Mouse (Mus musculus) intestine, embryonic 15.5 days (tissue): ENCODE measurements around the gene Gpatch3. TPM values are rescaled to one million over a fixed set of nuclear protein-coding genes. Genes with fewer than 3 reads are reported as not detected.

ENCODE experiments used
- ATAC-seq: fragments of 200-750 bp; cut with Nextera tagmentation; 2 replicates; pipeline ENCODE4 v1.8.0; 2017; ENCODE audit warnings: moderate TSS enrichment, moderate library complexity
- H3K27ac ChIP-seq: fragments of 300-500 bp; sonication (generic); 2 replicates; pipeline ENCODE4 v1.5.1; 2015; ENCODE audit warnings: mild to moderate bottlenecking, inconsistent platforms
- H3K27me3 ChIP-seq: fragments of 300-500 bp; sonication (generic); replicated peaks from 2 replicates; pipeline ENCODE4 v1.6.1; 2015; ENCODE audit warnings: inconsistent platforms
- H3K36me3 ChIP-seq: fragments of 300-500 bp; sonication (generic); 2 replicates; pipeline ENCODE4 v1.6.1; 2015; ENCODE audit warnings: inconsistent platforms
- H3K4me1 ChIP-seq: fragments of 300-500 bp; sonication (generic); replicated peaks from 2 replicates; pipeline ENCODE4 v1.6.1; 2015; ENCODE audit warnings: inconsistent platforms
- H3K4me2 ChIP-seq: fragments of 300-500 bp; sonication (generic); replicated peaks from 2 replicates; pipeline ENCODE4 v1.6.1; 2015; ENCODE audit warnings: mild to moderate bottlenecking, inconsistent platforms
- H3K4me3 ChIP-seq: fragments of 300-500 bp; sonication (generic); replicated peaks from 2 replicates; pipeline ENCODE4 v1.5.1; 2015; ENCODE audit warnings: inconsistent platforms
- H3K9ac ChIP-seq: fragments of 300-500 bp; sonication (generic); 2 replicates; pipeline ENCODE4 v1.6.1; 2015; ENCODE audit warnings: inconsistent platforms
- H3K9me3 ChIP-seq: fragments of 300-500 bp; sonication (generic); 2 replicates; pipeline ENCODE4 v1.6.1; 2016; ENCODE audit warnings: inconsistent platforms
- WGBS: fragments of 180-500 bp; shearing (Covaris S2); methylation state at CpG from one replicate; pipeline ENCODE4 v1.1.7; 2015; 5-methylcytosine and 5-hydroxymethylcytosine counted together
- polyA plus RNA-seq: library from polyadenylated mRNA; unstranded; fragments of >200 nt; fragmentation: Nextera tagmentation; extraction: Ambion mirVana; gene quantifications from 2 replicates; pipeline ENCODE4 v1.2.1, GENCODE M21; 2015

The Gpatch3 gene
- polyA plus RNA-seq, 1 experiment from 2014 or later: 6.7 TPM

DNA sequence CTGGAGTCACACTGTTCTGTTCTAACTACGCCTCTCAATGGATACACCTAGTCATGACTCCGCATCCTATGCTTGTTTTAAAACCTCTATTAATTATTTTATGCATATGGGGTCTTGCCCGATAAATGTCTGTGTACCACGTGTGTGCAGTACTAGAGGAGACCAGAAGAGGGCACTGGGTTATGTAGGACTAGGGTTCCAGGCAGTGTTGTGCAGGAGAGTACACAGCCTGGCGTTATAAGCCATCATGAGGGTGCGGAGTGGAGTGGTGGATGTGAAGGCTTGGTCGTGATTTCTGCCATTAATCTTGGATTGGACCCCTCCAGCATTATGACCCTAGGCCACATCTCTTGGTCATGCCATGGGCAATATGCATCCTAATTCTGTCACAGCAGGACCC lies 37.9 kb downstream of the Gpatch3 start:
- H3K27ac ChIP-seq: no peak overlapping the region
- no peaks in the 10 kb centered on the region for H3K4me1 ChIP-seq
- no peak overlapping the region for H3K4me3 ChIP-seq
- peaks cover 29% of the 10 kb centered on the region for H3K36me3 ChIP-seq
- no peaks in the 10 kb centered on the region for H3K9me3 ChIP-seq
- no peak overlapping the region for H3K9ac ChIP-seq
- 95% methylated on average over 7 of the region's 7 CpGs for WGBS
- no peak for ATAC-seq
- no peaks in the 10 kb centered on the region for H3K27me3 ChIP-seq
- no peak overlapping the region for H3K4me2 ChIP-seq

GRCm38 (mm10) chr4:133613026-133613425 lies 38.5 kb downstream of the Gpatch3 start:
- Histone ChIP-seq H3K4me3 (no peak overlapping the region), H3K9me3 (no peaks in the 10 kb centered on the region), H3K27ac (no peak overlapping the region), H3K36me3 (peaks cover 29% of the 10 kb centered on the region), H3K27me3 (no peaks in the 10 kb centered on the region), H3K4me1 (no peaks in the 10 kb centered on the region), H3K9ac (no peak overlapping the region), H3K4me2 (no peak overlapping the region)
- ATAC-seq: no peak
- WGBS: 92% methylated on average over 8 of the region's 8 CpGs

- peaks cover 29% of the 10 kb centered on the region for H3K36me3 ChIP-seq
- no peaks in the 10 kb centered on the region for H3K4me1 ChIP-seq
- WGBS: 85% methylated on average over 4 of the region's 4 CpGs
- ATAC-seq: no peak
- no peak overlapping the region for H3K9ac ChIP-seq
- H3K4me3 ChIP-seq: no peak overlapping the region
- H3K9me3 ChIP-seq: no peaks in the 10 kb centered on the region
- H3K27me3 ChIP-seq: no peaks in the 10 kb centered on the region
- no peak overlapping the region for H3K27ac ChIP-seq
- no peak overlapping the region for H3K4me2 ChIP-seq
These were observed 39.3 kb downstream of the Gpatch3 start for GRCm38 (mm10) chr4:133613867-133614266.

GRCm38 (mm10) chr4:133614274-133614761 lies 39.8 kb downstream of the Gpatch3 start:
- Histone ChIP-seq H3K4me3 (no peak overlapping the region), H3K27ac (no peak overlapping the region), H3K27me3 (no peaks in the 10 kb centered on the region), H3K4me1 (no peaks in the 10 kb centered on the region), H3K4me2 (no peak overlapping the region), H3K9ac (no peak overlapping the region), H3K9me3 (no peaks in the 10 kb centered on the region), H3K36me3 (peaks cover 29% of the 10 kb centered on the region)
- ATAC-seq: no peak
- WGBS: 88% methylated on average over 8 of the region's 8 CpGs

DNA sequence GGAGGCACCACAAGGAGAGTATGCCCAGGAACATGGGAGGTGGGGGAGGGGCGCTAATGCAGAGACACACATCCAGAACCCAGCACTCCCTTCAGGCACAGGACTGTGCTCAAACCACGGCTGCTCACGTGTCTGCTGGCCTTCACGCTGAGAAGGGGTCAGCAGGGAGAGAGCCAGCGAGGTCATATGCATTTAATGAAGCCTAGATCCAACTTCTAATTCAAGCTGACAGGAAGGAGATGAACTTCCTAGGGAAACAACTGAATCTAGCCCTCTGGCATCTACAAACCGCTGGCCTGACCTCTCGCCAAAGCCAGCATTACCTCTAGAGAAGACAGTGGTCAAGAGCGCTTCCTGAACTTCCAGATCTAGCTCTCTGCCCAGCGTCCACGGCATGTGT lies 40.9 kb downstream of the Gpatch3 start:
- H3K4me1 ChIP-seq: no peaks in the 10 kb centered on the region
- no peak overlapping the region for H3K4me2 ChIP-seq
- H3K4me3 ChIP-seq: no peak overlapping the region
- H3K27me3 ChIP-seq: no peaks in the 10 kb centered on the region
- H3K27ac ChIP-seq: no peak overlapping the region
- no peak overlapping the region for H3K9ac ChIP-seq
- ATAC-seq: no peak
- WGBS: 85% methylated on average over 10 of the region's 10 CpGs
- H3K36me3 ChIP-seq: peaks cover 29% of the 10 kb centered on the region
- no peaks in the 10 kb centered on the region for H3K9me3 ChIP-seq

- Histone ChIP-seq H3K9me3 (no peaks in the 10 kb centered on the region), H3K4me3 (no peak overlapping the region), H3K27me3 (no peaks in the 10 kb centered on the region), H3K27ac (no peak overlapping the region), H3K4me2 (no peak overlapping the region), H3K4me1 (no peaks in the 10 kb centered on the region), H3K36me3 (peaks cover 15% of the 10 kb centered on the region), H3K9ac (no peak overlapping the region)
- ATAC-seq: 0 out of 2 replicates have a peak, but pooled peaks have one; percentile 14
- 92% methylated on average over 11 of the region's 11 CpGs for WGBS
These were observed 43.4 kb downstream of the Gpatch3 start for GRCm38 (mm10) chr4:133617936-133618335.

GRCm38 (mm10) chr4:133619473-133620136 lies 45.1 kb downstream of the Gpatch3 start:
- Histone ChIP-seq H3K36me3 (peaks cover 3% of the 10 kb centered on the region; the same call in 1 of the 2 replicates), H3K27ac (no peak overlapping the region), H3K4me2 (no peak overlapping the region), H3K4me3 (no peak overlapping the region), H3K4me1 (no peaks in the 10 kb centered on the region), H3K27me3 (no peaks in the 10 kb centered on the region), H3K9ac (no peak overlapping the region), H3K9me3 (no peaks in the 10 kb centered on the region)
- ATAC-seq: no peak
- 69% methylated on average over 4 of the region's 4 CpGs for WGBS

- 91% methylated on average over 8 of the region's 8 CpGs for WGBS
- no peak for ATAC-seq
- no peak overlapping the region for H3K4me2 ChIP-seq
- H3K36me3 ChIP-seq: 0 out of 2 replicates have a peak, but pooled peaks cover 3% of the 10 kb centered on the region
- H3K27ac ChIP-seq: no peak overlapping the region
- H3K4me3 ChIP-seq: no peak overlapping the region
- H3K9me3 ChIP-seq: no peaks in the 10 kb centered on the region
- no peaks in the 10 kb centered on the region for H3K27me3 ChIP-seq
- H3K4me1 ChIP-seq: no peaks in the 10 kb centered on the region
- no peak overlapping the region for H3K9ac ChIP-seq
These were observed 46.1 kb downstream of the Gpatch3 start for GRCm38 (mm10) chr4:133620668-133621067.

- no peaks in the 10 kb centered on the region for H3K27me3 ChIP-seq
- 0 out of 2 replicates have a peak, but pooled peaks cover 3% of the 10 kb centered on the region for H3K36me3 ChIP-seq
- no peak overlapping the region for H3K4me3 ChIP-seq
- no peak overlapping the region for H3K27ac ChIP-seq
- ATAC-seq: no peak
- H3K4me1 ChIP-seq: no peaks in the 10 kb centered on the region
- WGBS: 77% methylated on average over 11 of the region's 11 CpGs
- no peak overlapping the region for H3K4me2 ChIP-seq
- H3K9me3 ChIP-seq: no peaks in the 10 kb centered on the region
- no peak overlapping the region for H3K9ac ChIP-seq
These were observed 47.7 kb downstream of the Gpatch3 start for GRCm38 (mm10) chr4:133622161-133622695.

- Histone ChIP-seq H3K27ac (no peak overlapping the region), H3K4me2 (no peak overlapping the region), H3K36me3 (0 out of 2 replicates have a peak, but pooled peaks cover 3% of the 10 kb centered on the region), H3K4me1 (no peaks in the 10 kb centered on the region), H3K9ac (no peak overlapping the region), H3K27me3 (no peaks in the 10 kb centered on the region), H3K9me3 (no peaks in the 10 kb centered on the region), H3K4me3 (no peak overlapping the region)
- ATAC-seq: no peak
- WGBS: 88% methylated on average over 7 of the region's 7 CpGs
These were observed 50.3 kb downstream of the Gpatch3 start for GRCm38 (mm10) chr4:133624830-133625229.

DNA sequence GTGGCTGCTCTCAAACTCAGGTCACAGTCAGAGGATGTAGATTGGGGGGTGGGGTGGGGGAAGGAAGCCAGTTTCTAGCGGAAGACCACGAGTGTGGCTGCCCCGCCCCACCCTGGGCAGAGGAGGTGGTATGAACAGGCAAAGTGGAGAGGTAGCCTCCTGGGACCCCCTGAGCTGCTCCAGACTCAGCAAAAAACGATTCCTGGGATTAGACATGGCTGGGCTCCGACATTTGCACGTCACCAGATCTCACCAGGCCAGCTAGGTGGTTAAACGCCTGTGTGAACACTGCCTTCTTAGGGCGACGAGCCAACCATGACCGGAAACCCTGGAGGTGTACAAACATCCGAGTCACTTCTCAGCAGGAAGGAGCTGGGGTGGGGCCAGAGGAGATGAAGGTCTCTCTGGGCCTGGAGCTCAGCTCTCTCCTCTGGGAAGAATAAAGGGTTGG lies 51.1 kb downstream of the Gpatch3 start:
- ATAC-seq: 0 out of 2 replicates have a peak, but pooled peaks have one; percentile 23
- H3K27ac ChIP-seq: 0 out of 2 replicates have a peak overlapping the region, but pooled peaks have one; percentile 3
- H3K4me2 ChIP-seq: no peak overlapping the region
- no peak overlapping the region for H3K4me3 ChIP-seq
- no peaks in the 10 kb centered on the region for H3K27me3 ChIP-seq
- H3K4me1 ChIP-seq: no peaks in the 10 kb centered on the region
- H3K9ac ChIP-seq: no peak overlapping the region
- 0 out of 2 replicates have a peak, but pooled peaks cover 3% of the 10 kb centered on the region for H3K36me3 ChIP-seq
- 73% methylated on average over 11 of the region's 11 CpGs for WGBS
- H3K9me3 ChIP-seq: no peaks in the 10 kb centered on the region

GRCm38 (mm10) chr4:133626221-133626620 lies 51.7 kb downstream of the Gpatch3 start:
- no peak overlapping the region for H3K4me2 ChIP-seq
- H3K4me1 ChIP-seq: no peaks in the 10 kb centered on the region; the same call in 1 of the 2 replicates
- 74% methylated on average over 5 of the region's 5 CpGs for WGBS
- H3K27me3 ChIP-seq: no peaks in the 10 kb centered on the region
- ATAC-seq: no peak
- no peak overlapping the region for H3K9ac ChIP-seq
- H3K9me3 ChIP-seq: no peaks in the 10 kb centered on the region
- H3K27ac ChIP-seq: 0 out of 2 replicates have a peak overlapping the region, but pooled peaks have one; percentile 3
- no peak overlapping the region for H3K4me3 ChIP-seq
- 0 out of 2 replicates have a peak, but pooled peaks cover 3% of the 10 kb centered on the region for H3K36me3 ChIP-seq
